Mouse (Mus musculus): ENCODE results near the gene Gcsh. TPM values are rescaled to one million over a fixed set of nuclear protein-coding genes. Genes with fewer than 3 reads are reported as not detected.

Gene Gcsh
- total and polyA plus RNA-seq, 2 experiments from 2014 or later = 24.2 to 69.3 TPM

DNA sequence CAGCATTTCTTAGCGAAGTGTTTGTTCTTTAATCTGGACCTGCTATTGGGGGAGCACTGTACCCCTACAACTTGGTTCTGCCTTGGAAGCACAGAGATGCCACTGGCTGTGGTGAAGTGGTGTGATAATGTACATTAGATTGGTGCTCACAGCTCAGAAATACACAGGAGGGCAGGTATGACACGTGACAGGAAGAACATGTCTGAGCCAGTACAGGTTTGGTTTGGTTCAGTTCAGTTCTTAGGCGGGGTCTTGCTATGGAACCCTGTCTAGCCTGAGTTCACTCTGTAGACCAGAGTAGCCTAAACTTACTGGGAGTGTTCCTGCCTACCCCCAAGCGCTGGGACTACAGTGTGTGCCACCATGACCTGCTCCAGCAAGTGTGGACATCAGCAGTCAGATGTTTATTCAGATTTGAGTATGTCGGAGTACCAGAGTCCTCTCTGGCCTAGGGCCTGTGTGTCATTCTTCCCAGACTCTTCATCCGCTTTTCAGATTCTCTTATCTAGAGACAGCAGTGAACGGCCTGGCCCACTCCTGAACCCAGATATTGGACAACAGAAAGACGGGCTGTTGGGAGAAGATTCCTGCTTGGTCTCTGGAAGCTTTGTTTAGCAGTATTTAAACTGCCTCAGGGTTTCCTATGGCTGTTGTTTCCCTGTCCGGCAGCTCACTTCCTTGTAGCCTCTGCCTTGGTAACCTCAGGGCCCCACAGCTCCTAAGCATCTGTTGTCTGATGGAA lies 48.0 kb downstream of the Gcsh start:
- H3K9ac ChIP-seq (replicated peaks; ENCODE audit: low read depth, low read length) = no peak overlapping the region
- 56% methylated on average over 9 of the region's 9 CpGs for WGBS
- peak overlapping the region; percentile 91 for H3K27ac ChIP-seq (ENCODE audit: low read depth)
- ATAC-seq (ENCODE audit: insufficient read depth, low read depth) = no peak
- no peaks in the 10 kb centered on the region for H3K27me3 ChIP-seq (ENCODE audit: control insufficient read depth, insufficient read depth, low read length)
- H3K4me1 ChIP-seq (ENCODE audit: control insufficient read depth, insufficient read depth) = peaks cover 31% of the 10 kb centered on the region
- H3K4me2 ChIP-seq (ENCODE audit: low read depth, low read length) = peak overlapping the region; percentile 61; the same call in 1 of the 2 replicates
- H3K36me3 ChIP-seq (replicated peaks; ENCODE audit: control insufficient read depth, insufficient read depth, low read length) = no peaks in the 10 kb centered on the region
- no peaks in the 10 kb centered on the region for H3K9me3 ChIP-seq (replicated peaks; ENCODE audit: control insufficient read depth, low read length)
- TF ChIP-seq CTCF (IDR thresholded peaks at IDR 0.05; ENCODE audit: low read depth) (no peak), EP300 (IDR thresholded peaks at IDR 0.05; ENCODE audit: low read depth) (no peak)
- no peak overlapping the region for H3K4me3 ChIP-seq (ENCODE audit: low read depth, low read length)
- DNase-seq (ENCODE audit: low spot score) = no peak

DNA sequence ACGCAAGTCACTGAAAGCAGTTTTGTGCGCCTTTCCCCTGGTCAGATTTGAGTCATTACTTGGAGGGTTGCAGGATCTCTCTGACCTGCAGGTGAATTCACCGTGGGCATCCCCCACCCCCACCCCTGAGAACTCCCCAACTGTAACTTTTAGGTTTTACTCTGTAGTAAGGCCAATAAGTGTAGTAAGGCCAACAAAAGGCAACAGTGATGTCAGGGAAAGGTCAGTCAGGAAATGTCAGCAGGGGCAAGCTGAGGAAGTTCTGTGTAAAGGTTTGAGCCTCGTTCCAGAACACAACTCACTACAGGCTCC lies 49.0 kb downstream of the Gcsh start:
- Histone ChIP-seq H3K36me3 (replicated peaks; ENCODE audit: control insufficient read depth, insufficient read depth, low read length) (no peaks in the 10 kb centered on the region), H3K4me1 (ENCODE audit: control insufficient read depth, insufficient read depth) (peaks cover 31% of the 10 kb centered on the region), H3K27me3 (ENCODE audit: control insufficient read depth, insufficient read depth, low read length) (no peaks in the 10 kb centered on the region), H3K27ac (ENCODE audit: low read depth) (no peak overlapping the region), H3K9me3 (replicated peaks; ENCODE audit: control insufficient read depth, low read length) (no peaks in the 10 kb centered on the region), H3K4me2 (ENCODE audit: low read depth, low read length) (peak overlapping the region; percentile 93), H3K4me3 (ENCODE audit: low read depth, low read length) (peak overlapping the region; percentile 99), H3K9ac (replicated peaks; ENCODE audit: low read depth, low read length) (0 out of 2 replicates have a peak overlapping the region, but pooled peaks have one; percentile 9)
- no peak for DNase-seq (ENCODE audit: low spot score)
- WGBS = 24% methylated on average over 4 of the region's 4 CpGs
- ATAC-seq (ENCODE audit: insufficient read depth, low read depth) = no peak
- TF ChIP-seq CTCF (IDR thresholded peaks at IDR 0.05; ENCODE audit: low read depth) = no peak
- no peak for TF ChIP-seq EP300 (IDR thresholded peaks at IDR 0.05; ENCODE audit: low read depth)

DNA sequence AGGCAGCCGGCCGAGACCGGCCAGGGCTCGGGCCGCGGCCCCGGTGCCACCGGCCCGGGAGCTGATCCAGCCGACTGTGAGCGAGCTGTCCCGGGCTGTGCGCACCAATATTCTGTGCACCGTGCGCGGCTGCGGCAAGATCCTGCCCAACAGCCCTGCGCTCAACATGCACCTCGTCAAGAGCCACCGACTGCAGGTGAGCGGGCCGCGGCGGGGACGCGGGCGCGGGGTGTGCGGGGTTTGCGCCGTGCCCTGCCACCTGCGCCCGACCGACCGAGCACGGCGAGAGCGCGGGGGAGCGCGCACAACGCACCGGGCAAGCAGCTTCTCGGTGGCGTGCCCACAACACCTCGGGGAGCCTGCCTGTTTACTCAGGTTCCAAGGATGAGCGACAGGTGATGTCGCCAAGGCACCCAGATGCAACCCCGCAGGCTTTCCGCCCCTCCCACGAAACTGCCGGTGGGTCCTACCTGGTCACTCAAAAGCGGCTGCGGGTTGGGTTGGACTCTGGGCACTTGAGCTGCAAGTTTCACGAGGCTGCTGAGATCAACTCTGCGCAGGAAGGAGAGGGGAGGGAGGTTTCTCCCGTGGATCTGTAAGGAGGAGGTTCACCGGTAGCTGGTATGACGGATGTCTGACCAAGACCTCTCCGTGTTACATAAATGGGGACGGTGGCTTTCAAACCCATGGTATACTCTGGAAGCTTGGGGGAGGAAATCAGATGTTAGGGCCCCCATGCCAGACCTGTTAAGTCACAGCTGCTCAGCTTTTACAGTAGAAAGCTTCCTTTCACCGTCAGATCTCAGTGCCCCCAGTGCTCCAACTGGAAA lies 49.6 kb downstream of the Gcsh start:
- H3K4me2 ChIP-seq (ENCODE audit: low read depth, low read length) = peak overlapping the region; percentile 93
- H3K4me1 ChIP-seq (ENCODE audit: control insufficient read depth, insufficient read depth) = peaks cover 31% of the 10 kb centered on the region
- H3K9me3 ChIP-seq (replicated peaks; ENCODE audit: control insufficient read depth, low read length) = no peaks in the 10 kb centered on the region
- no peaks in the 10 kb centered on the region for H3K36me3 ChIP-seq (replicated peaks; ENCODE audit: control insufficient read depth, insufficient read depth, low read length)
- TF ChIP-seq CTCF (IDR thresholded peaks at IDR 0.05; ENCODE audit: low read depth) = no peak
- no peak for TF ChIP-seq EP300 (IDR thresholded peaks at IDR 0.05; ENCODE audit: low read depth)
- WGBS = under 1% methylated on average over 45 of the region's 62 CpGs
- H3K27me3 ChIP-seq (ENCODE audit: control insufficient read depth, insufficient read depth, low read length) = no peaks in the 10 kb centered on the region
- H3K9ac ChIP-seq (replicated peaks; ENCODE audit: low read depth, low read length) = peak overlapping the region; percentile 94
- ATAC-seq (ENCODE audit: insufficient read depth, low read depth) = peak; percentile 30
- H3K4me3 ChIP-seq (ENCODE audit: low read depth, low read length) = peak overlapping the region; percentile 99
- DNase-seq (ENCODE audit: low spot score) = peak; percentile 30
- H3K27ac ChIP-seq (ENCODE audit: low read depth) = peak overlapping the region; percentile 63

DNA sequence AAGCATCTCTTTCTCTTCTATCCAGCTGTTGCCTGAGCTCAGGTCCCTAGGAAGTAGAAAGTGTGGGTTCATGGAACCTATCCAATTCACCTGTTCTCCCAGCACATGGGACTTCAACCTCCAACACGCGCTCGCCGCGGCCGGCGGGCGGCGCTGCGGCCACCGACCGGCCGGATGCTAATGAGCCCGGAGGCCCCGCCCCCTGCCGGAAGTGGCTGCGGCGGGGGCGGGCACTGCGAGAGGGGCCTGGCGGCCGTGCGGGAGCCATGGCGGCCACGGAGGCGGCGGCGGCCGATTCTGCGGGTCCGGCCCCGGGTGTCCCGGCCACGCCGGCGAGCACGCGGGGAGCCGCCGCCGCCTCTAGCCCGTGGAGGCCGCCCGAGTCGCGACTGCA lies 50.2 kb downstream of the Gcsh start, which contains the start of gene Atmin:
Atmin (plus strand) TSS at position 233 of the 394 bp plus-strand sequence.
- DNase-seq (ENCODE audit: low spot score) (peak; percentile 85), ATAC-seq (ENCODE audit: insufficient read depth, low read depth) (peak; percentile 89)
- under 1% methylated on average over 28 of the region's 46 CpGs for WGBS
- peaks cover 5% of the 10 kb centered on the region; the same call in 1 of the 2 replicates for H3K36me3 ChIP-seq (replicated peaks; ENCODE audit: control insufficient read depth, insufficient read depth, low read length)
- peak within 1 kb of the TSS; percentile 63 for H3K27ac ChIP-seq (ENCODE audit: low read depth)
- H3K27me3 ChIP-seq (ENCODE audit: control insufficient read depth, insufficient read depth, low read length) = no peaks in the 10 kb centered on the region
- peak within 1 kb of the TSS; percentile 94 for H3K9ac ChIP-seq (replicated peaks; ENCODE audit: low read depth, low read length)
- H3K9me3 ChIP-seq (replicated peaks; ENCODE audit: control insufficient read depth, low read length) = no peaks in the 10 kb centered on the region
- TF ChIP-seq CTCF (IDR thresholded peaks at IDR 0.05; ENCODE audit: low read depth) = peak; percentile 58
- no peak for TF ChIP-seq EP300 (IDR thresholded peaks at IDR 0.05; ENCODE audit: low read depth)
- H3K4me2 ChIP-seq (ENCODE audit: low read depth, low read length) = peak within 1 kb of the TSS; percentile 93
- H3K4me3 ChIP-seq (ENCODE audit: low read depth, low read length) = peak within 1 kb of the TSS; percentile 99
- peaks cover 31% of the 10 kb centered on the region for H3K4me1 ChIP-seq (ENCODE audit: control insufficient read depth, insufficient read depth)

DNA sequence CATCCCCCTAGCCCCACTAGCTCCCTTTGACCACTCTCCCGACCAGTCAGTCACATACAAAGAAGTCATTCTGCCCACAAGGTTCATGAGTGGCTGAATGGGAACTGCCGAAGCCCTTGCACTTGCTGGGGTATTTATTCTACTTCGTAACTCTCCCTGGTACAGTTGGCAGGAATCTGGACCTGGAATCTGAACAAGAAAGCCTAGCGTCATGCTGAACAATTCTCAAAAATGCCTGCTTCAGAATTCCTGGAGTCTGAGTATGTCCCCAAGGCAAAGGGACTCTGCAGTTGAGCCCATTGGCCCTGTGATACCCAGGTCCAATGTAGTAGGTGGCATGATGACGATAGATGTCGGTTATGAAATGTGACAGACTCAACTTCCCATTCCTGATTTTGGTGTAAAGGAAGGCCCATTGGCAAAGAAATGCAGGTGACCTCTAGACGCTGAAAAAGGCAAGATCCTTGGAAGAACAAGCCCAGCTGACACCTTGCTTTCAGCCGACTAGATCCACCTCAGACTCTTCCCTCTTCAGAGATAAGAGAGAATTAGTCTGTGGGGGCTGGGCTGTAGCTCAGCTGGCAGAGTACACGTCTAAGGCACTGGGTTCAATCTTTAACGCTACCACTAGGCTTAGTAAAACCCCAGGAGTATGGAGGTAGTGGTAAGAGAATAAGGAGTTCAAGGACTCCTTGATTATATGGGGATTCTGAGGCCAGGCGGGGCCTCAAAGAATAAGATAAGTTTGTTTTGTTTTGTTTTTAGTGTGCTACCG lies 50.9 kb downstream of the Gcsh start:
- Histone ChIP-seq H3K9me3 (replicated peaks; ENCODE audit: control insufficient read depth, low read length) (no peaks in the 10 kb centered on the region), H3K4me2 (ENCODE audit: low read depth, low read length) (no peak overlapping the region; the same call in 1 of the 2 replicates), H3K9ac (replicated peaks; ENCODE audit: low read depth, low read length) (no peak overlapping the region), H3K36me3 (replicated peaks; ENCODE audit: control insufficient read depth, insufficient read depth, low read length) (peaks cover 11% of the 10 kb centered on the region; the same call in 1 of the 2 replicates), H3K27me3 (ENCODE audit: control insufficient read depth, insufficient read depth, low read length) (no peaks in the 10 kb centered on the region), H3K4me3 (ENCODE audit: low read depth, low read length) (no peak overlapping the region), H3K27ac (ENCODE audit: low read depth) (no peak overlapping the region), H3K4me1 (ENCODE audit: control insufficient read depth, insufficient read depth) (peaks cover 26% of the 10 kb centered on the region)
- ATAC-seq (ENCODE audit: insufficient read depth, low read depth) (no peak), DNase-seq (ENCODE audit: low spot score) (no peak)
- no peak for TF ChIP-seq CTCF (IDR thresholded peaks at IDR 0.05; ENCODE audit: low read depth)
- no peak for TF ChIP-seq EP300 (IDR thresholded peaks at IDR 0.05; ENCODE audit: low read depth)
- WGBS = 63% methylated on average over 12 of the region's 12 CpGs

All from heart, postnatal 0 days (tissue).